Mouse (Mus musculus): ENCODE data around the gene Rassf3. TPM values are rescaled to one million over a fixed set of nuclear protein-coding genes. Genes with fewer than 3 reads are reported as not detected.

Rassf3 gene
- polyA plus RNA-seq, 1 experiment = 2.0 TPM

DNA sequence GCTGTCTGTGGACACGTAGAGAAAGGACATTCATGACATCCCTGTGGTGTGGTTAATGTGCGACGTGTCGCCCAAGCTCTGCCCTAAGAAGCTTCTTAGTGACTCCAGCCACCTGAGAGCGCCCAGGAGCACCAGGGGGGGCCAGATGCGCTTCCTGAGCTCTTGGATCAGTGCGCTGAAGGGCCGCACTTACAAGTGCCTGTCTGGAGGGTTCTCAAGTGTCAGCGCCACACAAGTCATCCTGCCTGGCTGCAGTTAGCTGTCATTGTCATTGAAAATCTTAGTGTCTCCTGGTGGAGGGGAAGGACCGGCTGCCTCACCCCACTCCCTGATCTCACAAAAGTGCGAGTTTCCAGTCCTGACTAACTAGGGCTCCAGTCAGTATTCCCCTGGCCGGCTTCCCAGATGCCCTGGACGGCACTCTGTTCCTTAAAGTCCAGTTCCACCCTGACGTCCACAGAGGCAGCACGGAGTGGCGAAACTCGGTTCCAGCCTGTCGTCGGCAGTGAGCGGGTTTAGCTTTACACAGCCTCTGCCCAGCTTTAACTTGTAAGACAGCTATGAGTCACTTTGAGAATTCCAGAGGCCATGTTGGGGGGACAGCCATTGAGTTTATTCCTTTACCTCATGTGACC, 80.5 kb downstream of the Rassf3 start:
- no peaks in the 10 kb centered on the region for H3K27me3 ChIP-seq (ENCODE audit: control insufficient read depth, insufficient read depth, low read length)

DNA sequence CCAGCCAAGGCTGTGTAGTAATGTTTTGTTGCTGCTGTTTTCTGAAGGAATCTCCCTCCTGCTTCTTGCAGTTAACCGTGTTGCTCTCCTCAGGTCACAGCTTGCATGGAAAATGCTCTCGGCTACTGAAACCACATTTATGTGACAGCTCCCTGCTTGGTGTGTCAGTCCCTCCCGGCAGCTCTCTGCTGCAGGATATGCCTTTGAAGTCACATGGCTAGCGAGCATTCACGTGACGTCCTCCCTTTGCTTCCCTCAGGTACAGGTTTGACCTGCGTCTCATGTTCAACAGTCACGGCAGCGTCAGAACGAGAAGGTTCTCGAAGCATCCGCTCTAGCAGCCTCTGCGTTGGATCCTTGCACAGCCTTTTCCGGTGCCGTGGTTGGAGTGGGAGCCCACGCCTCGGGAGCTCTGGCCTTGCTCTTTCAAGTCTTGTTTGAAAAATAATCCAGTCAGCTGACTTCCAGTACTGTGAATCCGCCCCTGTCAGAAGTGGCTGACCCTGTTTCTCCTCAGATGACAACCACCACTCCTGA, 81.3 kb downstream of the Rassf3 start:
- no peak overlapping the region for H3K27ac ChIP-seq (ENCODE audit: control insufficient read depth, insufficient read depth, low read depth, low read length)
- no peaks in the 10 kb centered on the region for H3K27me3 ChIP-seq (ENCODE audit: control insufficient read depth, insufficient read depth, low read length)
- no peaks in the 10 kb centered on the region for H3K4me1 ChIP-seq (ENCODE audit: control insufficient read depth, insufficient read depth, low read length)
- H3K4me3 ChIP-seq (ENCODE audit: control insufficient read depth, low read depth, low read length) = no peak overlapping the region
- TF ChIP-seq CTCF (IDR thresholded peaks at IDR 0.05; ENCODE audit: control insufficient read depth, insufficient read depth, insufficient replicate concordance, low read depth, low read length) (no peak), POLR2A (IDR thresholded peaks at IDR 0.05; ENCODE audit: control insufficient read depth, low read depth, low read length) (no peak)
- H3K36me3 ChIP-seq (ENCODE audit: control insufficient read depth, insufficient read depth, low read length) = no peaks in the 10 kb centered on the region

More for the DNA sequence above, 80.5 kb downstream of the Rassf3 start:
- no peak for TF ChIP-seq POLR2A (IDR thresholded peaks at IDR 0.05; ENCODE audit: control insufficient read depth, low read depth, low read length)
- no peak for TF ChIP-seq CTCF (IDR thresholded peaks at IDR 0.05; ENCODE audit: control insufficient read depth, insufficient read depth, insufficient replicate concordance, low read depth, low read length)
- H3K27ac ChIP-seq (ENCODE audit: control insufficient read depth, insufficient read depth, low read depth, low read length) = no peak overlapping the region
- no peak overlapping the region for H3K4me3 ChIP-seq (ENCODE audit: control insufficient read depth, low read depth, low read length)
- no peaks in the 10 kb centered on the region for H3K36me3 ChIP-seq (ENCODE audit: control insufficient read depth, insufficient read depth, low read length)
- no peaks in the 10 kb centered on the region for H3K4me1 ChIP-seq (ENCODE audit: control insufficient read depth, insufficient read depth, low read length)

DNA sequence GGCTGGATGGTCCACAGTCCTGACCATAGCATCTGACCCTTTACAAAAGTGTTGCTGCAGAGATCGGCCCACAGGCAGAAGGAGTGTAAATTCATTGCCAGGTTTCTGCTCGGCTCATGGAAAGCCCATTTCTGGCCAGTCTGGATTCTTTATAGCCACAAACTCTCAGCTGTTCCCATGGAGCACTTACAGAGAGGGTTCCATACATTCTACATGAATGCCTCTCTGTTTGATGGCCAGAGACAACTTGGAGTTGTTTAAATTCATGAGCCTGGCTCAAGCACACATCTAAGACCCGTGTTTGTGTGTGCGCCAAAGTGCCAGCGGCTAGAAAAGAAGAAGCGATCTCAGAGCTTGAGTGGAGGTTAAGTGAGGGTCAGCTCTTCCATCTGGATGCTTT, 81.9 kb downstream of the Rassf3 start:
- no peak overlapping the region for H3K27ac ChIP-seq (ENCODE audit: control insufficient read depth, insufficient read depth, low read depth, low read length)

DNA sequence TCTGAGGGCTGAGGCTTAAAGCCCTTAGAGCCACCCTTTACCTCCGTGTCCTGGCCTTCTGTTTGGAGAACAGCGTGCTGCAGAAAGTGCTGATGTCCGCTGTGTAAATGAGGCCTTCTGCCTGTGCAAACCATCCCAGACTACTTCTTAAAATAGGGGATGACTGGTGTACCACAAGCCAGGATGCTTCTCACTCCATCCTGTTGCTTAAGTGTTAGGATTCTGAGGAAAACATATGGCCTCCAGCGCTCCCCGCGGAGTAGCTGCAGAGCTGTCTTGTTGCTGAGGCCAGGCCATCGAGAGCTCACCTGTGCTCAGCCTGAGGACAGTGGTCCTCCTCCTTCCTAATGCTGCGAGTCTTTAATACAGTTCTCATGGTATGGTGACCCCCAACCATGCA, 84.2 kb downstream of the Rassf3 start:
- H3K36me3 ChIP-seq (ENCODE audit: control insufficient read depth, insufficient read depth, low read length) = no peaks in the 10 kb centered on the region
- no peak overlapping the region for H3K4me3 ChIP-seq (ENCODE audit: control insufficient read depth, low read depth, low read length)
- no peaks in the 10 kb centered on the region for H3K4me1 ChIP-seq (ENCODE audit: control insufficient read depth, insufficient read depth, low read length)
- no peak for TF ChIP-seq POLR2A (IDR thresholded peaks at IDR 0.05; ENCODE audit: control insufficient read depth, low read depth, low read length)
- no peak for TF ChIP-seq CTCF (IDR thresholded peaks at IDR 0.05; ENCODE audit: control insufficient read depth, insufficient read depth, insufficient replicate concordance, low read depth, low read length)
- no peak overlapping the region for H3K27ac ChIP-seq (ENCODE audit: control insufficient read depth, insufficient read depth, low read depth, low read length)
- H3K27me3 ChIP-seq (ENCODE audit: control insufficient read depth, insufficient read depth, low read length) = no peaks in the 10 kb centered on the region

More for the DNA sequence above, 81.9 kb downstream of the Rassf3 start:
- no peaks in the 10 kb centered on the region for H3K36me3 ChIP-seq (ENCODE audit: control insufficient read depth, insufficient read depth, low read length)
- H3K4me3 ChIP-seq (ENCODE audit: control insufficient read depth, low read depth, low read length) = no peak overlapping the region
- H3K4me1 ChIP-seq (ENCODE audit: control insufficient read depth, insufficient read depth, low read length) = no peaks in the 10 kb centered on the region
- TF ChIP-seq CTCF (IDR thresholded peaks at IDR 0.05; ENCODE audit: control insufficient read depth, insufficient read depth, insufficient replicate concordance, low read depth, low read length) (no peak), POLR2A (IDR thresholded peaks at IDR 0.05; ENCODE audit: control insufficient read depth, low read depth, low read length) (no peak)
- no peaks in the 10 kb centered on the region for H3K27me3 ChIP-seq (ENCODE audit: control insufficient read depth, insufficient read depth, low read length)

DNA sequence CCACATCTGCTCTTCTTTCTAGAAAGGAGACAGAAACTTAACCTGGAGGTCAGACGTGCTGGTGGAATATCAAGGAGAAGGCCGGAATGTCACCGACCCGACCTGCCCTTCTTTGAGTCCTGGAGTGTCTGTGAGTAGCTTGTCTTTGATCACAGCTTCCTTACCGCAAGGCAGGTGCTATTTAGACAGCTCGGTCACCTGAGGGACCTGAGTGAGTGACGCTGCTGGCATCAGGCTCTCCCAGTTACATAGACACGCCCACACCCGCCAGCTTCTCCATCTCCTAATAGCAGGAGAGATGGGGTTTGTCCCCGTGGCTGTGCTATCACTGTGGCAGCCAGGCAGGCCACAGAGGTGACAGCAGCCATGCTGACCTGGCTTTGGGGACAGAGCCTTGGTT, 85.5 kb downstream of the Rassf3 start:
- Histone ChIP-seq H3K4me3 (ENCODE audit: control insufficient read depth, low read depth, low read length) (no peak overlapping the region), H3K4me1 (ENCODE audit: control insufficient read depth, insufficient read depth, low read length) (no peaks in the 10 kb centered on the region), H3K27ac (ENCODE audit: control insufficient read depth, insufficient read depth, low read depth, low read length) (no peak overlapping the region), H3K36me3 (ENCODE audit: control insufficient read depth, insufficient read depth, low read length) (no peaks in the 10 kb centered on the region), H3K27me3 (ENCODE audit: control insufficient read depth, insufficient read depth, low read length) (no peaks in the 10 kb centered on the region)
- no peak for TF ChIP-seq POLR2A (IDR thresholded peaks at IDR 0.05; ENCODE audit: control insufficient read depth, low read depth, low read length)
- no peak for TF ChIP-seq CTCF (IDR thresholded peaks at IDR 0.05; ENCODE audit: control insufficient read depth, insufficient read depth, insufficient replicate concordance, low read depth, low read length)

DNA sequence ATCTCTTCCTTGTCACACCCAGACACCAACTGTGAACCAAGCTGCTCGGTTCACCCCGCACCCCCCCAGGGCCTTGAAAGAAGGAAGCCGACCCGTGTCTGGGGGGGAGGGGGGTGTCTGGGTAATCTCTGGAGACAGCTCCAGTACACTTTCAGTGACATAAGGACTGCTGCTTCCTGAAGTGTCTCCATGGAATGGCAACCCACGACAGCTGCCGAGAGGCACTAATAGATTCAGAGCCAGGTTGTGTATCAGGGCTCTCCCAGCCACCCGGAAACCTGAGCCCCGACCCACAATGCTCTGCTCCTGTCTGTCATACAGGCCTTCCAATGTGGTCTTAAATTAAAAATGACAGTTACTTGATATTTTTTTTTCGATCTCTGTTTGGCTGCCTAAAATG, 89.8 kb downstream of the Rassf3 start:
- Histone ChIP-seq H3K4me3 (ENCODE audit: control insufficient read depth, low read depth, low read length) (no peak overlapping the region), H3K36me3 (ENCODE audit: control insufficient read depth, insufficient read depth, low read length) (no peaks in the 10 kb centered on the region), H3K27me3 (ENCODE audit: control insufficient read depth, insufficient read depth, low read length) (no peaks in the 10 kb centered on the region), H3K4me1 (ENCODE audit: control insufficient read depth, insufficient read depth, low read length) (no peaks in the 10 kb centered on the region; the same call in 1 of the 2 replicates), H3K27ac (ENCODE audit: control insufficient read depth, insufficient read depth, low read depth, low read length) (no peak overlapping the region)
- no peak for TF ChIP-seq POLR2A (IDR thresholded peaks at IDR 0.05; ENCODE audit: control insufficient read depth, low read depth, low read length)
- TF ChIP-seq CTCF (IDR thresholded peaks at IDR 0.05; ENCODE audit: control insufficient read depth, insufficient read depth, insufficient replicate concordance, low read depth, low read length) = no peak

DNA sequence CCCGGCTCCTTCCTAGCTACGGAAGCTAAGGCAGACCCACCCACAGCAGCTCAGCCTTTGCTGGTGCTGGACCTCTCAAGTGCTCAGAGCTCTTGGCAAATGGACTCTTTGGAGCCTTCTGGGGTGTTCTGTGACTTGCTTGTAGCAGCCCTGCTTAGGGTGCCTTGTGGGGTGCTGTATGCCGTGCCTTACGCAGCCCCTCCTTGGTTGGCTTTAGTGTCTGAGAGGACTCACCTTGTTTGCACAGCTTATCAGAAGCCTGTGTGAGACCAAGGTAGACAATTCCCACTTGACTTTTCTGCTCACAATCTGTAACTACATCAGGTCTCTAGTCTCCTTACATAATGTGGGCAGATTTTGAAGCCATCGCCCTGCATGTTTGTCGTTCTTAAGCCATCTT, 90.5 kb downstream of the Rassf3 start:
- TF ChIP-seq CTCF (IDR thresholded peaks at IDR 0.05; ENCODE audit: control insufficient read depth, insufficient read depth, insufficient replicate concordance, low read depth, low read length) (no peak), POLR2A (IDR thresholded peaks at IDR 0.05; ENCODE audit: control insufficient read depth, low read depth, low read length) (no peak)

More for the DNA sequence above, 90.5 kb downstream of the Rassf3 start:
- Histone ChIP-seq H3K4me1 (ENCODE audit: control insufficient read depth, insufficient read depth, low read length) (no peaks in the 10 kb centered on the region; the same call in 1 of the 2 replicates), H3K27me3 (ENCODE audit: control insufficient read depth, insufficient read depth, low read length) (no peaks in the 10 kb centered on the region), H3K4me3 (ENCODE audit: control insufficient read depth, low read depth, low read length) (no peak overlapping the region), H3K27ac (ENCODE audit: control insufficient read depth, insufficient read depth, low read depth, low read length) (no peak overlapping the region), H3K36me3 (ENCODE audit: control insufficient read depth, insufficient read depth, low read length) (no peaks in the 10 kb centered on the region)
